Mouse (Mus musculus) right cerebral cortex, adult 18-20 months (tissue): Measurements from ENCODE around the gene Cage1.
A peak's percentile ranks its signal among the peaks of the same experiment; 100 is the strongest.

Experiments used
- DNase-seq: peaks from one replicate; pipeline ENCODE4 v3.0.0; 2022; ENCODE audit warnings: mixed read lengths

Gene Cage1

DNA sequence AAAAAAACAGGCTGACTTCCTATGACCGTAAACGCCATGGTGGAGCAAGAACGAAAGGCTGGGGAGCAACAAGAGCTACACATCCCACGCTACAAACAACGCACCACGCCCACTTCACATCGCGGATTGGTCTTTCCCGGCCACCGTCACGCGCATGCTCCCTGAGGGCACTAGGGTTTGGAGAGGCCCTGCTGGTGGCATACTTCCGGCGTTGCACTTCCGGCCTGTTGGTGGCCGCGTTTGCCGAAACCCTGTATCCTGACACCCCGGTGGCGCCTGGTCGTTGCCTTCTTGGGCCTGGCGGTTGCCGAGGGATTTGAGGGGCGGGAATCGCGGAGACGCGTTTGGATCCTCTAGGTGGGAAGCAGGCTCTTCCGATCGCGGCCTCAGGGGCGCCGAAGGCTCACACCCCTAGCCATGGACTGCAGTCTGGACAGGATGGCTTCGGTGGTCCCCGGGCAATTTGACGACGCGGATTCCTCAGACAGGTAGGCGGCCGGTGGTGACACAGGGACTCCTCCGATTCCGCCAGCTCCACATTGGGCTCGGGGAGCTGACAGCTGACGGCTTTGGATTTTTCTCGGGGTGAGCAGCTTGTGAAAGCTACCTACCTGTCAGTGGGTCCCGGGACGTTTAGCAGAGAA, at the start of gene Cage1:
Cage1 (minus strand) TSS at position 26 of the 644 bp plus-strand sequence.
- DNase-seq, result peak; percentile 97

DNA sequence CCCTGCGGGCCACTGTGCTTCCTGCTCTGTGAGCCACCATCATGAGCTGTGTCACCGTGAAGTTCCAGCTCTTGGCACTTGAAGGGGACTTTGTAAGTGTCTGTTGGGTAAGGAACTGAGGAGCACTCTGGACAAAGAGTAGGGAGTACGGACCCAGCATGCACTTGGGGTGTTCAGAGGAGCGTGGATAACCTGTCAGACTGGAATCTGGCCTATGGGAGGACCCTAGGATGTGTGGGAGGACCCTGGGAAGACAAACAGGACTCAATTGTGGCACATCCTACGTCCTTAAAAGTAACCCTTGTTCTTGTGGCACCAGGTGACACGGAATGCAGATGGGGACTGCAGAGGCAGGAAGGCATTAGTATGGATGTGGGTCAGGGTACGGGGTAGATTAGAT, 44.3 kb upstream of the Cage1 start:
- DNase-seq, result no peak

DNA sequence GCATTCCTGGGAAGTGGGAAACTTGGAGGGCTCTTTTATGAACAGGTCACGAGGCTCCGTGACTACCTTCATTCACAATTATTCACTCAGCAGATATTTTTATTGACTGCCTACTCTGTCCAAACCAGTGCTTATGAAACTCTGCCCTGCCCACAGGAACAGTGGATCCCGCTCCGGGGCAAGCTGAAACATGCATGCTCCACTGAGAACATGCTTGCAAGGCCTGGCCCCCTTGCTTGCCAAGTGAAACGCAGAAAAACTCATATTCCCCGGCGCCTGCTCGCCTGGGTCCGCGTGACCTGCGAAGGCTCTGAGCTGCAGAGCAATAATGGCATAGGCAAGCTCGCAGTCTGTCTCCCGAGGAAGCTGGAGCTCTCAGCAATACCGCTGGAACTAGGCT, 43.9 kb upstream of the Cage1 start:
- no peak for DNase-seq

DNA sequence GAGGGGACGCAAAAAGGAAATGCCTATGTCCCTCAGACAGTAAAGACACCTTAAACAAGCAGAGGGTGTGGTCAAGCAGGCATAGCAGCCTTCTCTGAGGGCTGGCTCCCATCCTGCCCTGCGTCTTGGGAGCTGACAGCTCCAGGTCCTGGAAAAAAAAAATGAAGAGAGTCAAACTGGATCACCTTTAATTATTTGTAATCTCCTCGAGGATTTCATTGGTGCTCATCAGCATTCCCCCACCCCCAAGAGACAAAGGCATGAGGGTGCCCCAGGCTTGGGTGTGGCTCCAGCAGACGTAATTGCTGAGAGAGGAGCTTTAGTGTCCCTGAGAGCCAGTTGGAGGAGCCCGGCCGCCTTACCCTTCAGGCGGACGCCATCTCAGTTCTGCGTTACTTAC, 43.1 kb upstream of the Cage1 start:
- DNase-seq, result no peak

DNA sequence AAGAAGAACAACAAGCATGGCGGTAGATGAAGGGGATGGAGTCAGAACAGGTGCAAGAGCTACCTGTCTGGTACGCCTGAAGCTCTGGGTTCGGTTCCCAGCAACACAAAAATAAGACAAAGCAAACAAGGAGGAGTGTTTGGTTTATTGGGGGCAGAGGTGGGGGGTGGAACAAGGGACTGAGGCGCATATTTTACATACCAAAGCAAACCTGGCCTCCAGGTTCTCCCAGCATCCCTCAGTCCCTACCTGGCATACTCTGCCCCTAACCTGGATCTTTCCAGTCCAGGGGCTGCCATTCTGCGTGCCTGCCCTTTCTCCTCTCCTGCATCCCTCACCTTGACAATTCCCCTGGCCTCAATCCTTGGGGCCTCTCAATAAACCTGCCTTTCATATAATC, 42.5 kb upstream of the Cage1 start:
- DNase-seq, result no peak

DNA sequence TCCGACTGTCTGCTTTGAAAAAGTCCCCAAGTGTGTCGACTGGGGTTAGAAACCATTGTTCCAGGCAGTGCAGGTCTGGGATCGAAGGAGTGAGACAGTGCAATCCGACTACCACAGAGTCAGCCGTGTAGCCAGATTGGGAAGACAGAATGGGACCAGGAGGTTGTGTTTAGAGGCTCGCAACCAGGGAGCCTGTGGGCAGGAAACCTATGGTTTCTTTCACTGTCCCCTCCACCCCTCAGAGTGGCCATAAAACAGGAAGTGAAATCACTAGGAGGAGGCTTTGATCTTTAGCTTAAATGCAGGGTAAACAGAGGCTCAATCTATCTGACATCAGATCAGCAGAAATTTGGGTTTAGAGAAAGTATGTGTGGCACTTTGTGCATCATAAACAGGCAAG, 42.0 kb upstream of the Cage1 start:
- no peak for DNase-seq

DNA sequence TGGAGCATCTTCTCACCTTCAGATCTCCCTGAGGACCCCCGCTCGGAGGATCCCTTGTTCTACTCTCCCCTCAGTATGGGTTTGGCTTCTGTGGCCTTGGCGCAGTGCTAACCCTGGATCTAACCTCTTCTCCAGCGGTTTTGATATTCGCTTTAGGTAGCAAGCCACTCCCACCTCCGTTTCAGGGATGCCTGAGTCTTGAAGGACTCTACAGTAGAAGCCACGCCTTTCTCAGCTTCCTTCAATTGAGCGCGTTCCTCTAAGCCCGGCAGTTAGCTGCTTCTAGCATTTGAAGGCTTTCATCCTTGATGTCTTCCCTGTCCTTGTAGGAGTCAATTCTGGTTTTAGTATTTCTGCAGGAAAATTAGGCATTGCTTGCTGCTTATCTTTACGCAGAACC, 40.2 kb upstream of the Cage1 start:
- no peak for DNase-seq

DNA sequence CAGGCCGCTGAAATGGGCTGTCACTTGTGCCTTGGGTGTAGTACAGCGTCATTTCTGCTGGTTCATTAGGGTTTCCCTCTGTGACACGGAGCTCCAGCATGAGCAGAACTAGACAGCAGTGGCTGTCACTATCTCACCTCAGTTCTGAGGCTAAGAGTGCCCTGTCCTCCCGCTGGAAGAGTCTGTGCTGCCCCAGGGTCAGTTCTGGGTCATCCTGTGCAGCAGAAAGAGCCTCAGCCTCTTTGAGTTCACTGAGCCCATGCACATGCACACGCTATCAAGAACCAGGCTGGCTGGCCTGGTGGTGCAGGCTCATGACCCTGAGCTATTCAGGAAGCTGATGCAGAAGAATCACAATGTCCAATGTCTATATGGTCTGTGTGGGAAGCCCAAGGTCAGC, 37.5 kb upstream of the Cage1 start:
- no peak for DNase-seq

DNA sequence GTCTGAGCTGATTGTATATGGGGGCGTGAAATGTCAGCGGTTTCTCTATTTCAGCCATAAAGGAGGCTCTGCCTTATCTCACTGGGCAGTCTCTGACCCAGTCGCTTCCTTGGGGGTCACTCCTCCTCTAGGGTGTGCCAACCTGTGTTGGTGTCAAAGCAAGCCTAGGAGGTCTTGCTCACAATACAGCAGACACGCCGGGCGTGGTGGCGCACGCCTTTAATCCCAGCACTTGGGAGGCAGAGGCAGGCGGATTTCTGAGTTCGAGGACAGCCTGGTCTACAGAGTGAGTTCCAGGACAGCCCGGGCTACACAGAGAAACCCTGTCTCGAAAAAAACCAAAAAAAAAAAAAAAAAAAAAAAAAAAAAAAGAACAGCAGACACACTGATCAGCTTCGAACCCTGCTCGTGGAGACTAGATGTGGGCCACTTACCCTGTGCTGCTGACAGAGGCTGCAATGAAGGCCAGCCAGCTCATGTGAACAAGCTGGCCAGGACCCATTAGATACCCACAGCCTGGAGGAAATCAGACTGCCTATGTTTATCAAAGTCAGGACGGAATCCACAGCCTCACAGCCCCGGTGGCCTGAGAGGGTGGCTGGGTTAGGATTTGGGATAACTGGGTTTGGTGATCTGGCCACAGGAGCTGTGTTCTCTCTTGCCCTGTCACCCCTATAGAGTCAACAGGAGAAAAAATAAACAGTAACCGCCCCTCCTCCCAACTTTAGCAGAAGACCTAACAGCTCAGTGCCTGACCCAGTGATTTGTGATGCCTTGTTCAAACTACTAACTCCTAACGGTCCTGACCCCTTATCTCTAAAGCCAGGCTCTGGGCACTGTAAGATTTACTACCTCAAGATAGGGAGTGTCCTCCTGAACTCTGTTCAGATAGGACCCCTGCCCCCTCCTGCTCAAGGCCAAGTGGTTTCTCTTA, 36.8 kb upstream of the Cage1 start:
- DNase-seq, result no peak

DNA sequence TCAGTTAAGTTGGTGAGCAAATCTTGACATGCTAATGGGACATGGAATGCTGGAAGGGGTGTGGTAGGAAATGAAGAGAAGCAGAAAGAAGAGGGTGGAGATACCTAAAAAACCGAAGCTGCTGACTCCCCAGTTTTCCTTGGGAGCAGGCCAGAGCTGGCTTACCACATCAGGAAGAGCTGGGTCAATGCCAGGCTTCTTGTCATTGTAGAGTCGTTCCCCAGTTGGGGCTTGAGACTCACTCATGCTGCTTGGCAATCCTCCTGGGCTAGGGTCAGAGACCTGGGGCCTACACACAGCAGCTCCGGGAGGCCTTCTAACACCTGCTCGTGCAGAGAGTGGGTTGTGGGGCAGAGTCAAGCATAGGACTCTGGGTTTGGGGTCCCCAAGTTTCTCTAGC, 34.1 kb upstream of the Cage1 start:
- DNase-seq, result no peak

DNA sequence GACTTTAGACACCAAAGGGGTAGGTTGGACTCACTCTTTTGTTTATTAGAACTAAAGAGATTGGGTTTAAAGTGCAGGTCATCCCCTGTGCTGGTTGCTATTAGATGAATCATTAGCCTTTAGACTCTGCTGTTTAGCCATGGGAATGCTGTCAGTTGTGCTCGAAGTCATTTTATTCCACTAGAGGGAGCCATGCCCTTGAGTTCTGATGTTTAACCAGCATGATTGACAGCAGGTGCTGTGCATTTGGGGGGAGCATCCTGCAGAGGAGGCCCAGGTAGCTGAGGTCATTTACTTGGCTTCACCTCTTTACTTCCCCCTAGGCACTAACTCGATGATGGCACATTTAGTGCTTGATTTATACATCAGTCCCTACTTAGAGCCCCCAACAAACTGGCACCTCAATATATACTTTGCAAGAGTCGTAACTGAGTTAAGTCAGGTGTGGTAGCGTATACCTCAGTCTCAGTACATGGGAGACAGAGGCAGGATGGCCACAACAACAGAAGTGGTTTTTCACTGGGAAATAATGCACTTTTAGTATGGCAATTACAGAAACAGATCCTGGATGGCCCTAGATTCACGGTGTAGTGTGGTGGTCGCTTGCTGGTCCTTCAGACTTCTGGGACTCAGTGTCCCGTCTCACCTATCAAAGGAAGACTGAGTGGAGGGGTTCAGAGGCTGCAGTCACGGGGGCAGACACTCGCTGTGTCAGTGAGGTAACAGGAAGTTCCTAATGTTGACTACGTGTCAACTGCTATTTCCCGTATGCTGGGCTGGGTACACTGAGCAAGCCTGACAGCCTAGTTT, 28.2 kb upstream of the Cage1 start:
- peak; percentile 24 for DNase-seq

DNA sequence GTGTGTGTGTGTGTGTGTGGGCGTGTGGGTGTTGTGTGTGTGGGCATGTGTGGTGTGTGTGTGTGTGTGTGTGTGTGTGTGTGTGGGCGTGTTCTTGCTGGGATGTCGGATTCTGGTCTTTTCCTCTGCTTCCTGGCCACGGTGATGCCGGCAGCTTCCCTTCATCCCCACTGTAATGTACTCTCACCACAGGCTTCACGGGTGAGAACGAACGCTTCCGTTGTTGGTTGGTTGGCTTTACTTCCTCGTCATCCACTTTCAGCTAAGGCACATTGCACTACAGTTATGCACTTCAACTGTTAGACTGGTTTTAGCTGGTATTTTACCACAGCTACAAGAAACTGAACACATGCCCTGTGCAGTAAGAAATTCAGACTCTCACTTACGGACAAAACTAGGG, 25.8 kb upstream of the Cage1 start:
- DNase-seq, result no peak

DNA sequence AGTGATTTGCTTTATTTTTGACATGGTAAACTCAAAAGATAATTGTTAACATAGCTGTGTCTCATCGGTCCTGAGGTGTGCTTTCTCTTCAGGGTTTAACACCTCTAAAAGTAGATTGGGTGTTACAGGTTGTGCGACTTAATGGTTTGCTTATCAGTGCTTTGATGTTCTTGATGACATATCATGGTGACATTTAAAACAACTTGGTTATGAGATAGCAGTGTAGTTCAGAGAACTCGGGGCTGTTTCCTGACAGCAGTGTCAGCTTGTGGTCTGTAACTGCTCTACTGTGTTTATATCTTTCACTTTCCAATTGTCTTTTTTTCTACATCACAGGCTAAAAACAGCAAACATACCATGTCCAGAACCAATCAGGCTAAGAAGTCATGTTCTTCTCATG, 13.0 kb upstream of the Cage1 start:
- no peak for DNase-seq

DNA sequence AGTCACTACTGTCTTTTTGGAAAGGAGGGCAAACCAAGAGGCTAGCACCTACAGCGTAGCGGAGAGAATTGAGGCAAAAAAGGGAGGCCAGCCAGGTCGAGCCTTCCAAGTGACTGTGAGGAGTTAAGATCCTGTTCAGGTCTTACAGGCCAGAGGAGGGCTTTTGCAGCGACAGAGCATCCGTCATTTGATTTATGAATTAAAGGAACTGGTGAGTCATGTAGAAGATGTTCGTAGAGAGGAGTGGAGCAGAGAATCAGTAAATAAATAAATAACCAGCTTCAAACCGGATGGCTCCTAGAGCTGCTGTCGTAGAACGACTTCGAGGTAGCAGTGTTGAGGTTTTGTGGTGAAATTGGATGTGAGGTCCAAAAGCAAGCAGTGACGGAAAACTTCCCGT, 942 bp upstream of the Cage1 start:
- no peak for DNase-seq

DNA sequence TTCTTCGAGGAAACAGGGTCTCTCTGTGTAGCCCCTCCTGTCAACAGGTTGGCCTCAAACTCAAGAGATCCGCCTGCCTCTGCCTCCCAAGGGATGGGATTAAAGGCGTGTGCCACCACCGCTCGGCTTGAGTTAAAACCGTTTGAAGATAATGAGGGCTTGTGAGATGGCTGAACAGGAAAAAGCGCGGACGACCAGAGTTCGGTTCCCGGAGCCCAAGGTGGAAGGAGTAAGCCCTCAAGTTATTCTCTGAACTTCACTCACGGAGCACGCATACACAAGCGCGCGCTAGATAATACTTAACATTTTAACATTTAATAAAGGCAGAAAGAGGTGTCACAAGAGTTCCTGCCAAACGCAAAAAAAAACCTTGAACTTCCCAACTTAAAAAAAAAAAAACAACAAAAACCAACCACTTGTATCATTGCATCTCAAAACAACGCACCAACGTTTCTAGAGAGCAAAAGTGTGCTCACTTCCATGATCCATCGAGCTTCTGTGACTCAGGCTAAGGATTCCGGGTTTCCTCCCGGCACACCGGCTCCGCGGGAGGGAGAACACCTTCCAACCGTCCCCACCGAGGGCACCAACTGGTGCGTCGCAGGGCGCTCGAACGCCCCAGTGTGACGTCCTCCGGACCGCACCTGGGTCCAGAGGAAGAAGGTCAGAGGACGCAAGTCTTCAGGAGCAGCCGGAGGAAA, 376 bp downstream of the Cage1 start, which contains the start of gene Riok1:
Riok1 (plus strand) TSS at position 653 of the 701 bp plus-strand sequence.
- DNase-seq, result no peak

DNA sequence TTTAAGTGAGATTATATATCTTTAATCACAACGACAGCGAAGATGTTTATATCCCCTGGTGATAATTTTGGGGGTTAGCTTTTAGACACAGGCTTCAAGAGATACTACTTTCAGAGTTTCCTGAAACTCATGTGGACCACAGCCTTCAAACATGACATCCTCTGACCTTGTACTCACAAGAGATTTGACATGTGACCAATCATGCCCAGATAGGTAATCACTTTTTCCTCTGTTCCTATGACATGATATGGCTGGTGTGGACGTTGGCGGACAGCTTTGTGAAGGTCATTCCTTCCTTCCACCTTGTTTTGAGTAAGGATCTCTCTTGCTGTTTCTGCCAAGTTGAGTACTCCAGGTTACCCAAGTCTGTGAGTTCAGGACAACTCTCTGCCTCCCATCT, 8.5 kb downstream of the Cage1 start:
- no peak for DNase-seq

DNA sequence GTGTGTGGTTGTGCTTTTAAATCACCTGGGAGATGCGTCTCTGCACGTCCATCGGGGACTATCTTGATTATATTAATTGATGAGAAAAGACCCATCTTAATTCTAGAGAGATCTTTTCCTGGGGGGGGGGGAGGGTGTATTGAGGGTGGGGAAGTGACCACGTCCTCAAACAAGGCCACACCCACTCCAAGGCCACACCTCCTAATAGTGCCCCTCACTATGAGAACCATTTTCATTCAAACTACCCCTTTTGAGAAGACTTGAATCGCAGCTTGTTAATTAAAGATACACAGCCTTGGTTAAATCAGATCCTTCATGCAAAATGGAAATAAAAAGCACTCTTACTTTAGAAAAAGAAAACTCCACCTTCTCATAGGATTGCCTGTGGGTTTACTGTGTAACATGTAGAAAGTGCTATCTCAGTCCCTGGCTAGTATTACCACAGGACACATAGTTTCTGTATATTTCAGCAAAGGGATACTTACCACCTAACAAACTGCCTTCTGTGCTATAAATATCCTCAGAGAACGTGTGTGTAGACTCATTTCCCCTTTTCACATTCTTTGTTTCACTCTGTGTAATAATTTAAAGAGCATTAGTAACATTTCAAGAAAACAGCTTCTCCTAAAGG, 9.1 kb downstream of the Cage1 start:
- DNase-seq, result no peak

DNA sequence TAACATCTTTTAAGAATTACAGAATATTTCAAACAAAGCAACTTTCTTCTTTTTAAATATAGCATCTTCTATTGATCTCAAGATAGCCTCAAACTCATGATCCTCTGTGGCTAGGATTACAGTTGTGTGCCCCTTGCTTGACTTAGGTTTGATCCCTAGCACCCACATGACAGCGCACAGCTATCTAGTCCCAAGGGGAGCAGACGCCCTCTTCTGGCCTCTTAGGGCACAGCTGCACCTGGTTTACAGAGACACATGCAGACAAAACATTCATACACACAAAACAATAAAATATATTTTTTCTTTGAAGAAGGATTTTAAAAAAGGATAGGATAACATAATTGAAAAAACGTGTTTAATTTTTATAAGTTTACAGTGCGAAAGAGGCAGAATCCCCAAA, 11.0 kb downstream of the Cage1 start:
- DNase-seq, result no peak

DNA sequence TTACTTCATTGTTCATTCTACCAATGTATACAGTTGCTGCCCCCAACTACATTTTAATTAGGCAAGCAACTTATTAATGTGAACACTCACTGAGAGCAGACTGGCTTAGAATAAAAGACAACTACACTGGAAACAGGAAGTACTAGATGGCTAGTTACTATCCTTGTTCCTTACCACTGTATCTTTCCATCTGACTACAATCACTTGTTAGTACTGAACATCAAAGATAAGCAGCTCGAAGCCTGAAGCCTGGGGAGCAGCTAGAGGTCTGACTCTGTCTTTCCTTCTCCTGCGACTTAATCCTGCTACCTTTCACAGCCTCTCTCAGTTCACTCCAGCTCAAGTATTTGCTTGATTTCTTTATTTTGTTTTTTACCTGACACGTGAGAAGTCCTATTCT, 18.1 kb downstream of the Cage1 start:
- no peak for DNase-seq

DNA sequence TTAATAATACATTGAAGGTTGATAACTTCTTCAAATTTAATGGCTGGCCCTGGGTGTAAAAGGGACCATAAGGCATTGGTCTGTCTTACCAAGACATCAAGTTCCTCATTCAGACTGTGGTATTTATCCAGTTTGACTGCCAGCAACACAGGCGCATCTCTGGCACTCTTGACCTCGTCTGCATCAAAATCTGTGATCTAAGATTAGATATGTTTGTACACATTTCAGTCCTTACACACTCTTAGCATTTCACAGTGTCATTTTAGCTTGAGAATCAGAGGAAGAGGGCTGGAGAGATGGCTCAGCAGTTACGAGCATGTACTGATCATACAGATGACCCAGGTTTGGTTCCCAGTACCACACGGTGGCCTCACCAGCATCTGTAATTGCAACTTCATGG, 21.3 kb downstream of the Cage1 start:
- DNase-seq, result no peak

DNA sequence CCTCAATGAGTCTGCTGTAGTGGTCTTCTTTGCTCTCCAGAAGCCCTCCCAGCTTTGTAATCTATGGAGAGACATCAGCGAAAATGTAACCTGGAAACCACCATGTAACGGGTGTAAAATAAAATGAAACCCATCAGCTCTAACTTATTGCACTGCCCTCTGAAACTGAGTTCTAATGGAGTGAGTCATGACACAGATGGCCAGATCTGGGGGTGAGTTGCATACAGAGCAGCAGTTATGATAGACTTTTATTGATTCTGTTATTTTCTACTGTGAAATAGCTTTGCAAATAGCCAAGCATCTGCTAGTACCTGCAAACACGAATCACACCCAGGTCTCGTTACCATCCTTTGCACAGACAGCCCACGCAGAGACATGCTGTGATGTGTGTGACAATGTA, 24.4 kb downstream of the Cage1 start:
- DNase-seq, result no peak

DNA sequence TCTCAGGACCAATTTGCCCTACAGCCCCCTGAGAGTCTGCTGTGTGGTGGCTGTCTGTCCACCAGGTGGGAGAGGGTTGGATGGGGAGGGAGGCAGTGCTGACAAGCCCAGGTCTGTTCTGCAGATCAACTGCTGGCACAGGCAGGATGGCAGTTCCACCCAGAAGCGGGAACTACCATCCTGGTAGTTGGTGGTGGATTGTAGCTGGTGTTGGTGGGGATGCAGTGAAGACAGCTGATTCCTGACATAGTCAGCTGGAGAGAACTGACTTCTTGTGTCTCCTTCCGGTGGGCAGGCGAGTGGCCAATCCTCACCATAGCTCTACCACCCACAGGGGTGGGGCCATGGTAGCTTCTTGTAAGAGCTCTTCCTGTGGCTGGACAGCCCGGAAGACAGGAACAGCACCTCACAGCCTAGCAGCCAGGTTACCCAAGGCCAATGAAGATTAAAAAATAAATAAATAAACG, 26.4 kb downstream of the Cage1 start:
- no peak for DNase-seq
